Mouse (Mus musculus) spleen, adult 2 months (tissue): ENCODE data around the gene Olfr571.

Source experiments
- CTCF ChIP-seq: fragments of 200-500 bp; IDR thresholded peaks from 2 replicates; pipeline ENCODE4 v1.5.1; 2011; ENCODE audit warnings: mild to moderate bottlenecking, inconsistent platforms; ENCODE audit not compliant: insufficient read depth, insufficient read length, insufficient replicate concordance; ENCODE audit errors: extremely low read depth
- POLR2A ChIP-seq: fragments of 200-500 bp; IDR thresholded peaks from 2 replicates; pipeline ENCODE4 v1.6.1; 2011; ENCODE audit warnings: low read depth, low read length, inconsistent platforms

DNA sequence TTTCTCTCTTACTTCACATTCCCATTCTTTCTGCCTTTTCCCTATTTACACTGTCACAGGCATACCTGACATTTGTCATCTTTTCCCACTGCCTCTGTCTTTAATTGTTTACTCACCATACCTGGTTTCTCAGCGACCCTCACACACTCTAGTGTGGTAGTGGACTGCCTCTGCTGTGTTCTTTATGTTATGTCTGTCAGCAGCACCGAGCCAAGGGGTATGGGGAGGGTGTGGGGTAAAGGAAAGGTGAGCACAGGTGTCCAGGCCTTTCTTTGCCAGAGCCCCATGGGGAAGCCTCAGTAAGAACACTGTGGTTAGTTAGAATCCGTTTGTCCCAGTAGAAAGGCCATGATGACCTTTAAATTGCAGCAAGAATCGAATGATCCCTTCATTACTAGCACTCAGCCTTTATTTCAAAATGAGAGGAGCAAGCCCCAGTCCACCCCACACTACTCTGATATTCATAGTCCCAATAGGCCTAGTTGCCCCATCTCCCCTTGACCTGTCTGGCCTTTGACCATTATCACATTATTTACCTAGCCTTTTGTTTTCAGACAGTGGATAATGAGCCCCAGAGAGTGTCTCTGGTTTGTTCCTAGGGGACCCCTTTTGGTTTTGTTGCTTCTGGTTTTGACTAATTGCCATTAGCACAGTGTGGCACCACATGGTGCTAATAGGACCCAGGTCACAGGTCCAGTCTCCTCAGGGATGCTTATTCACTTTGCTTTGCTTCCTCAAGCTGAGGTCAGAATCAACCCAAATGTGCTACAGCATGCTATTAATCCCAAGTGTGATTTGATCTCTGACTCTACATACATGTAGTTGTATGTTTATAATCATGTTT lies at the start of gene Olfr571:
- TF ChIP-seq CTCF (no peak), POLR2A (no peak)
